Mouse (Mus musculus) heart, adult 8-10 months (tissue): ENCODE measurements at regions not wholly inside any gene's neighbourhood (a gene's known extent, or its start where the extent isn't known, plus 50 kb on each side); places are given as distances from the start of the nearest gene placed in this dataset.
"Not testable (repeated sequence)": the region's sequence is repeated elsewhere in the genome, so short reads cannot be mapped to it uniquely, and the experiment has no call there.

Experiments used
- DNase-seq: peaks from one replicate; pipeline ENCODE4 v3.0.0; 2022; ENCODE audit warnings: low spot score

DNA sequence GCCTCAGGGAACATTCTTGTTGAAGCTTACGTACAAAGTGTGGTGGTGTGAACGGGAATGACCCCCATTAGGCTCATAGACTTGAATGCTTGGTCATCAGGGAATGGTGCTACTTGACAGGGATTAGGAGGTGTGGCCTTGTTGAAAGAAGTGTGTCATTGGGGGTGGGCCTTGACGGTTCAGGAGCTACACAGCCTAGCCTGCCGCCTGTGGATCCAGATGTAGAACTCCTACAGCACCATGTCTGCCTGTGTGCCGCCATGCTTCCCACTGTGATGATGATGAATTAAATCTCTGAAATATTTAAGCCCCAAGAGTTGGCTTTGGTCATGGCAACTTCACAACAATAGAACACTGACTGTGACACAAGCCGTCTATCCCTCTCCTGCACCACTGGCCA is 163.6 kb downstream of the Ankrd50 start:
- DNase-seq = no peak

GRCm38 (mm10) chr3:38312834-38313233 is 171.8 kb downstream of the Ankrd50 start:
- no peak for DNase-seq

DNA sequence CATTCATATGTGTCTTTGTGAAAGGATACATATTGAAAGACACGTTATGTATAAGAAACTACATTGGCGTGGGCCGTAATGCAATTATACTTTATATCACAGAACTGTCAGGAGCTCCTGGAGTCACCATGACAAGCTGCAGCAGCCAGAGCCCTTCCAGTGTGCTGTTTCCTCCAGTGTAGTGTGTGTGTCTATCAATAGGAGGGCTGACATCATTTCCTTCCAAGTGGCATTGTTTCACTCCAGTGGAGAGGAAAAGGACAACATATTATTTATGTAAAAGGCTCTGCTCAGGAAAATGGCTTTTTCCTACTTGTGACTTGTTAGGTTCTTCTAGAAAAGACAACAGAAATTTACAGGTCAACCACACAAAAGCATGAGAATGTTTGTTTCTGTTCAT is 172.5 kb downstream of the Ankrd50 start:
- peak; percentile 67 for DNase-seq

DNA sequence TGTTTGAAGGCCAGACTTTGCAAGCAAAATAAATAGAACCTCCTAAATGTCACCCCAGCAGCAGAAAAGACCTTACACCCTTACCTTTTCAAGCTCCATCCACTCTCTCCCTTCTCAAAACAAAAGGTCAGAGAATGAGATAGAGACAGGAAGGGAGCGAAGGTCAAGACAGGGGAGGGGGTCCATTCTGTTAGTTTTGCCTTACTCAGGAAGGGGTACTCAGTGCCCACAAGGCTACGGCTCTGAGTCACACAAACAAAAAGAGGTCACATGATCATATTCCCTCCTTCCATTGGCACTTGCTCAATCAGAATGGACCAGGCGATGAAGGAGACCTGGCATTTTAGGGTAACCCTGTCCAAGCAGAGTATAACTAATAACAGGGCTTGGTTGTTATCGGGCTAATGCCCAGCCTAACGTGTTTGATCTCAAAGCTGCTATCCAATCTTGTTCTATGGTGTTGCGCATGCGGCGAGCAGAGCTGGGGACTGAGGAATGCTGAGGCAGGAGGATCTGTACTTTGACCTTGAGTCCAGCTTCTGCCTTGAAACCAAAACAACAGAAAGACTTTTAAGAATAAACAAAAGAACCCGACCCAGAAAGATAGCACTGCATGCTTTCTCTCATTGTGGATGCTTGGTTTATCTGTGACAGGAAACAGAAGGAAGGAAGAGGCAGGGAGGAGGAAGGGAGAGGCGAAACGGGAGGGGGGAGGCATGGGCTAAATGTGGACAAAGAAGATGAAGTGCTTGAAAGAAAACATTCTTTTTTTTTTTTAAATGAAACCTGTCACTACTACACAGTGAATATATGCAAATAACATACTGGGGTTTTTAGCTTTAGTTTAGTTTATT is 184.5 kb downstream of the Ankrd50 start:
- no peak for DNase-seq

DNA sequence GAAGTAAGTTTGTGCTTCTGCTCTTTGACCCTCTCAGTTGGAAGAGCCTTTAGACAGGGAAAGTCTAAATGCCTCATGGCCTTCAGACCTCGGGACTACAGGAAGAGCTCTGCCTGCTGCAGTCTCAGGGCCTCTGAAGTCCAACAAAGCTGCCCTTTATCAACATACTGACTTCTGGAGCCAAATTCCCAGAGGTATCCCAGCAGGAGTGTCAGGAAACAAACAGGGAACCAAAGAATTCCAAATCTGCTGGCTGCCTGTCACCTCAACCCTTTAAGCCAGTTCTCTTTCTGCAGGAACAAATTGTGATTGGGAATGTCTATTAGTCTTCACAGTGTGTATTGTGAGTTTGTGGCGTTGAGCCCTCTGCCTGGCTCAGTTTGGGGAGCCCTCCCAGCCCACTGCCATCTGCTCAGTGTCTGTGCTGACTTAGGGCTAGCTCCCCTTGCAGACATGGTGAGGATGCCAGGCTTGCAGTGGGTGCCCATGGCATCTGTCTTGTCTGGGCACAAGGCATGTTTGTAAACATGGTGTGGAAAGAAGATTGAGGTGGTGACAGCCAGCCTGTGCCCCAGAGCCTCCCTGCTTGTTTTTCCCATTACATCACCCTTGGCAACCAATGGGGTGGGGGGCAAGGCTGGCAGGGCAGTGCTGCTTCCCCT is 185.3 kb downstream of the Ankrd50 start:
- no peak for DNase-seq

- no peak for DNase-seq
Measured at GRCm38 (mm10) chr3:38297499-38297898, 187.1 kb downstream of the Ankrd50 start.

DNA sequence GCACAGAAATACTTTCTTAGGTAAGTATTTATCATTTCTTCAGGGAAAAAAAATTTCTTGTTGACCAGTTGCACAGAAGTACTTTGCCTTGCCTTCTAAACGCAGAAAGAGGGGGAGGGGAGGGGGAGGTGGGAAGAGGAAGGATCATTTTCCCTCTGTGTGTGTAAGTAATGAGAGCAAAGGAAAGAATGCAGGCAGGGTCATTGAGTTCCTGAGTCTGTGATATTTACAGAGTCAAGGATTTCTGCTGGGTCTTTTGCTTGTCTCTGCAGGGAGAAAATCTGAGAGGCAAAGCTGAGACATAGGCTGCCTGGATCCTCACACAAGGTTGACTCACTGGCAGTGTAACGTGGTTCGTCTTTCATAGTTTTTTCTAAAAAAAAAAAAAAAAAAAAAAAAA is 195.6 kb downstream of the Ankrd50 start:
- DNase-seq = no peak

DNA sequence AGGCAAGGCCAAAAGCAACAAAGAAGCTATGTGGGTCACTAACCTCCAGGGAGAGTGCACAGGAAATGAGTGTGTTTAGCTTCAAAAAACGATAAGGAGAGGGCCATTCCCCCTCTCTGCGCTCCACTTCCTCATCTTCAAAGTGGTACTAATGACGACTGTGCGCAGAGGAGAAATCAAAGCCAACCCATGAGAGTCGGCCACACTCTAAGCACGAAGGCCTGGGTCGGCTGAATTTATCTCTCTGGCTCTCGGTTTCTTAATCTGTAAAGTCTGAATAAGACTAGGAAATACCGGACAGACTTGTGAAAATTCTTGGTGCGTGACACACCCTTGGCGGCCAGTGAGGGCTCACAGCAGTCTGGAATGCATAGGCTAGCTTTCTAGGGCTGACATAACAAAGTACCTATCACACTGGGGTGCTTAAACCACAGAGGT is 200.9 kb downstream of the Ankrd50 start:
- peak; percentile 68 for DNase-seq

- no peak for DNase-seq
Measured at GRCm38 (mm10) chr3:38282891-38283290, 201.8 kb downstream of the Ankrd50 start.

- DNase-seq = peak; percentile 47
Measured at GRCm38 (mm10) chr3:38281683-38282082, 203.0 kb downstream of the Ankrd50 start.

DNA sequence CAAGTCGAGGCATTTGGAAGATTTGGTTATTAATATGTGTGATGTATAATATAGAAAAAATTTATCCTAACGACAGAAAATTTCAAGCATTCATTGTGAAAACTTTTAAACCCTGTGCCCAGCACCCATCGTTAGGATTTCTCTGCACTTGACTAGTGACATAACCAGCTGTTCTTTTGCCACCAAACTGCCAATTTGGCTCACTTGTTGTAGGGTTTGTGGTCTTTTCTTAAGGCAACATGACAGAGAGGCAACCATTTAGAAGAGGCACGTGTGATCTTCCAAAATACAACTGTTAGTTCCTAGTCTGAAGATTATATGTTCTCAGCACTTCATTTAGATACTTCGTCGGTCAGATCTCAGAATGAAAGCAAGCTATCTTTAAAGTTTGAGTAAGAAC is 203.8 kb downstream of the Ankrd50 start:
- DNase-seq = no peak

GRCm38 (mm10) chr3:38280105-38280504 is 204.5 kb downstream of the Ankrd50 start:
- no peak for DNase-seq

- no peak for DNase-seq
Measured at GRCm38 (mm10) chr3:38276948-38277504, 207.6 kb downstream of the Ankrd50 start.

GRCm38 (mm10) chr3:38275321-38275720 is 209.3 kb downstream of the Ankrd50 start:
- peak; percentile 72 for DNase-seq

DNA sequence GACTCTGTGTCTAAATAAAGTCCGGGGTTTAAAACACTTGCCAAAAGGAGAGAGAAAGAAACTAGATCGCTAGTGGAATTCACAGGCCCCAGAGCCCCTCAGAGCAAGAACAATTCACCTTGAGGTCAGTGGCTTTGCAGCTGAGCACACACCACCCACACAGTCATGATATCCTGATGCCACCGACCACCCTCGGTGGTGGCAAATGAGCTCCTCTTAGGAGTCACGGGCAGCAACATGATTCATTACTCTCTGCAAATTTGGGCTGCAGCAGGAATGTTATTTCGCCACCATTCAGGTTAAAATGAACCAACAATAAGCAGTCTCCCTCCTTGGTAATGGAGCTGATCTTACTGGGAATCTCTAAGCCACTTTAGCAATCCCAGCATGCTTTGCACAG is 213.9 kb downstream of the Ankrd50 start:
- no peak for DNase-seq

DNA sequence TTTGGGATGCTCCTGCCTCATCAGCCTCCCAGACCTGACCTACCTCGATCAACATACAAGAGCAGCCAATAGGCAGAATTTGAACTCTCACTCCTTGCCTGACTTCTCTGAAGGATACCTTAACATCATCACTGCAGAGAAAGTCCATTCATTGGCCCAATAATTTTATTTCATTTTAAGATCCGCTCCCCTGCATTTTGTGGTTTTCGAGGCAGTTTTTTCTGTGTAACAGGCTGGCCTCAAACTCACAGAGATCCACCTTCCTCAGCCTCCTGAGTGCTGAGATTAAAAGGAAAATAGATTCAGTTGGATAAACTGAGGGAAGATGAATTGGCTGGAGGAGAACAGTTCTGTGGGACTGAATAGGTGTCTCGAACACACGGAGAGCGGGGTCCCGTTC is 216.4 kb downstream of the Ankrd50 start:
- no peak for DNase-seq

GRCm38 (mm10) chr3:38263261-38264141 is 221.1 kb downstream of the Ankrd50 start:
- DNase-seq = no peak

- DNase-seq = no peak
Measured at GRCm38 (mm10) chr3:38261326-38262075, 223.1 kb downstream of the Ankrd50 start.

- DNase-seq = not testable (repeated sequence)
Measured at GRCm38 (mm10) chr3:38259223-38259622, 225.4 kb downstream of the Ankrd50 start.

- no peak for DNase-seq
Measured at GRCm38 (mm10) chr3:38257843-38258290, 226.8 kb downstream of the Ankrd50 start.
